Mouse (Mus musculus) embryonic fibroblast, embryonic 13.5 days (primary cell): Measurements from ENCODE around the gene Hoxc8.

ENCODE experiments used
- CTCF ChIP-seq: IDR thresholded peaks from 2 replicates; pipeline ENCODE4 v1.5.1; 2011; ENCODE audit warnings: mild to moderate bottlenecking, control low read depth, low read length, moderate library complexity, borderline replicate concordance; ENCODE audit not compliant: insufficient read depth
- POLR2A ChIP-seq: IDR thresholded peaks from 2 replicates; pipeline ENCODE4 v1.6.1; 2011; ENCODE audit warnings: low read depth, mild to moderate bottlenecking, control low read depth, low read length, moderate library complexity

GRCm38 (mm10) chr15:102983716-102984115 is 6.7 kb upstream of the Hoxc8 start:
- TF ChIP-seq CTCF (no peak), POLR2A (no peak)
